Mouse (Mus musculus): Measurements from ENCODE around the gene Tmco5. TPM values are rescaled to one million over a fixed set of nuclear protein-coding genes. Genes with fewer than 3 reads are reported as not detected.
A peak's percentile ranks its signal among the peaks of the same experiment; 100 is the strongest.

Tmco5 gene
- polyA plus RNA-seq (2014; fragmentation: Nextera tagmentation; extraction: Ambion mirVana): not detected in 2 replicates

GRCm38 (mm10) chr2:116878391-116878790 is at the start of gene Tmco5:
TSS of gene Tmco5 (plus strand) at chr2:116878691.
- no peak for ATAC-seq (ENCODE audit: low FRiP score, low TSS enrichment)
- Histone ChIP-seq H3K4me2 (replicated peaks; ENCODE audit: low read depth, low read length) (no peak within 1 kb of the TSS), H3K9me3 (ENCODE audit: control insufficient read depth, low read length) (no peaks in the 10 kb centered on the region), H3K4me1 (ENCODE audit: control insufficient read depth, insufficient read depth, low read length) (no peaks in the 10 kb centered on the region; the same call in 1 of the 2 replicates), H3K36me3 (ENCODE audit: control insufficient read depth, insufficient read depth, low read length) (no peaks in the 10 kb centered on the region), H3K9ac (ENCODE audit: low read depth, low read length) (no peak within 1 kb of the TSS), H3K27me3 (ENCODE audit: control insufficient read depth, insufficient read depth, low read length) (no peaks in the 10 kb centered on the region), H3K27ac (ENCODE audit: low read depth, low read length) (no peak within 1 kb of the TSS), H3K4me3 (ENCODE audit: low read length) (no peak within 1 kb of the TSS)
- WGBS: 90% methylated on average over 3 of the region's 3 CpGs

DNA sequence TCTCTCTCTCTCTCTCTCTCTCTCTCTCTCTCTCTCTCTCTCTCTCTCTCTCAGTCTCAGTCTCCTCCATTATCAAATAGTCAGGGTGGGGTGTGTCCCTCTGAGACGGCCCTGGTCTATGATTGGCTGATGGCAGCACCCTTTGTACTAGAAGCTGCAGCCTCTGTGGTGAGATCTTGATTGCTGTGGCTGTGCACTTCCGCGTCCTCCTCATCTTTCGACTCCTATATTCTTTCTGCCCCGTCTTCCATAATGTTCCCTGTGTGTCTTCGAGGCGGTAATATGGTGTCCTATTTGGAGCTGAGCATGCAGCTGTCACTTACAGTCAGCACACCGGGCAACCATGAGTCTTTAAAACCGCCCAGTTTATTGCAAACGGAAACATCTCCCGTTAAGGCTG is 46.6 kb upstream of the Tmco5 start:
- Histone ChIP-seq H3K4me2 (replicated peaks; ENCODE audit: low read depth, low read length) (no peak overlapping the region), H3K9me3 (ENCODE audit: control insufficient read depth, low read length) (no peaks in the 10 kb centered on the region), H3K27ac (ENCODE audit: low read depth, low read length) (no peak overlapping the region), H3K9ac (ENCODE audit: low read depth, low read length) (no peak overlapping the region), H3K4me3 (ENCODE audit: low read length) (no peak overlapping the region), H3K36me3 (ENCODE audit: control insufficient read depth, insufficient read depth, low read length) (no peaks in the 10 kb centered on the region), H3K4me1 (ENCODE audit: control insufficient read depth, insufficient read depth, low read length) (no peaks in the 10 kb centered on the region), H3K27me3 (ENCODE audit: control insufficient read depth, insufficient read depth, low read length) (no peaks in the 10 kb centered on the region)
- ATAC-seq (ENCODE audit: low FRiP score, low TSS enrichment): no peak
- 76% methylated on average over 11 of the region's 11 CpGs for WGBS

GRCm38 (mm10) chr2:116837829-116838228 is 40.7 kb upstream of the Tmco5 start:
- Histone ChIP-seq H3K4me3 (ENCODE audit: low read length) (no peak overlapping the region), H3K36me3 (ENCODE audit: control insufficient read depth, insufficient read depth, low read length) (no peaks in the 10 kb centered on the region), H3K4me1 (ENCODE audit: control insufficient read depth, insufficient read depth, low read length) (0 out of 2 replicates have a peak, but pooled peaks cover 3% of the 10 kb centered on the region), H3K9ac (ENCODE audit: low read depth, low read length) (no peak overlapping the region), H3K4me2 (replicated peaks; ENCODE audit: low read depth, low read length) (no peak overlapping the region), H3K27ac (ENCODE audit: low read depth, low read length) (no peak overlapping the region), H3K27me3 (ENCODE audit: control insufficient read depth, insufficient read depth, low read length) (no peaks in the 10 kb centered on the region), H3K9me3 (ENCODE audit: control insufficient read depth, low read length) (no peaks in the 10 kb centered on the region)
- ATAC-seq (ENCODE audit: low FRiP score, low TSS enrichment): 0 out of 2 replicates have a peak, but pooled peaks have one; percentile 32
- 33% methylated on average over 3 of the region's 3 CpGs for WGBS

DNA sequence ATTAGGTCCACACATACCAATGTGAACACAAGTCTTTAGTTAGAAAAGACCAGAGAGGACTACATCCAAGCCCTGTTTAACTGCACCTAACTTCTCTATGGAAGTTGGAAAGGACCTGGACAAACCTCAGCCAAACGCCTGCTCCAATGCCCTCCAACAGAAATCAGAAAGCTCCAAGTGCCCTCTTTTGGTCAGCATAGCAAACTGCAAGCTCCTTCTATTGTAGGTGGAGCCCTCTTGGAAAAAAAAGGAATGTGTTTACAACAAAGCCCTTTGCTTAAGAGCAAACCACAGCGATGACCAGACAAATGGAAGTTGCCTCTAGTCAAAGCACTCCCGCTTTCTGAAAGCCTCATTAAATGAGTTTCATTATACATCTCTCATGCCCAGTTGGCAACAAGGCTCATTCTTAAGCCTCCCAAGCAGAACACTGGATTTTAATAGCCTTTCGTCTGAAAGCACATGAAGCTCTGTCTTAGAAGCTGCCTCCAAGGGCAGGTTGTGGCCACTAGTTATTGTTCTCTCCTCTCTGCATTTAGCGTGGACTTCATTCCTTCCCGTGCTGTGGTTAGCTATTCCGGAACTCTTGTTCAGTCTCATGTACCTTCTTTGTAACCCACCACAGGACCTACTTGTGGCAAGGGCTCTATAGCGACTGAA is 39.8 kb upstream of the Tmco5 start:
- Histone ChIP-seq H3K27ac (ENCODE audit: low read depth, low read length) (no peak overlapping the region), H3K27me3 (ENCODE audit: control insufficient read depth, insufficient read depth, low read length) (no peaks in the 10 kb centered on the region), H3K36me3 (ENCODE audit: control insufficient read depth, insufficient read depth, low read length) (no peaks in the 10 kb centered on the region), H3K9me3 (ENCODE audit: control insufficient read depth, low read length) (no peaks in the 10 kb centered on the region), H3K4me2 (replicated peaks; ENCODE audit: low read depth, low read length) (no peak overlapping the region), H3K4me1 (ENCODE audit: control insufficient read depth, insufficient read depth, low read length) (0 out of 2 replicates have a peak, but pooled peaks cover 3% of the 10 kb centered on the region), H3K9ac (ENCODE audit: low read depth, low read length) (no peak overlapping the region), H3K4me3 (ENCODE audit: low read length) (no peak overlapping the region)
- ATAC-seq (ENCODE audit: low FRiP score, low TSS enrichment): peak; percentile 84; the same call in 1 of the 2 replicates
- 46% methylated on average over 8 of the region's 8 CpGs for WGBS

- no peak overlapping the region for H3K9ac ChIP-seq (ENCODE audit: low read depth, low read length)
- no peak overlapping the region for H3K4me2 ChIP-seq (replicated peaks; ENCODE audit: low read depth, low read length)
- H3K27me3 ChIP-seq (ENCODE audit: control insufficient read depth, insufficient read depth, low read length): no peaks in the 10 kb centered on the region
- no peaks in the 10 kb centered on the region for H3K9me3 ChIP-seq (ENCODE audit: control insufficient read depth, low read length)
- H3K27ac ChIP-seq (ENCODE audit: low read depth, low read length): no peak overlapping the region
- ATAC-seq (ENCODE audit: low FRiP score, low TSS enrichment): no peak
- no peak overlapping the region for H3K4me3 ChIP-seq (ENCODE audit: low read length)
- WGBS: 88% methylated on average over 20 of the region's 20 CpGs
- H3K36me3 ChIP-seq (ENCODE audit: control insufficient read depth, insufficient read depth, low read length): no peaks in the 10 kb centered on the region
- no peaks in the 10 kb centered on the region for H3K4me1 ChIP-seq (ENCODE audit: control insufficient read depth, insufficient read depth, low read length)
Observed at GRCm38 (mm10) chr2:116849980-116850636, 28.4 kb upstream of the Tmco5 start.

- Histone ChIP-seq H3K9ac (ENCODE audit: low read depth, low read length) (no peak overlapping the region), H3K4me1 (ENCODE audit: control insufficient read depth, insufficient read depth, low read length) (no peaks in the 10 kb centered on the region), H3K36me3 (ENCODE audit: control insufficient read depth, insufficient read depth, low read length) (no peaks in the 10 kb centered on the region), H3K27ac (ENCODE audit: low read depth, low read length) (no peak overlapping the region), H3K4me3 (ENCODE audit: low read length) (no peak overlapping the region), H3K9me3 (ENCODE audit: control insufficient read depth, low read length) (no peaks in the 10 kb centered on the region), H3K4me2 (replicated peaks; ENCODE audit: low read depth, low read length) (no peak overlapping the region), H3K27me3 (ENCODE audit: control insufficient read depth, insufficient read depth, low read length) (no peaks in the 10 kb centered on the region)
- no peak for ATAC-seq (ENCODE audit: low FRiP score, low TSS enrichment)
- 83% methylated on average over 4 of the region's 4 CpGs for WGBS
Observed at GRCm38 (mm10) chr2:116851356-116851755, 27.1 kb upstream of the Tmco5 start.

DNA sequence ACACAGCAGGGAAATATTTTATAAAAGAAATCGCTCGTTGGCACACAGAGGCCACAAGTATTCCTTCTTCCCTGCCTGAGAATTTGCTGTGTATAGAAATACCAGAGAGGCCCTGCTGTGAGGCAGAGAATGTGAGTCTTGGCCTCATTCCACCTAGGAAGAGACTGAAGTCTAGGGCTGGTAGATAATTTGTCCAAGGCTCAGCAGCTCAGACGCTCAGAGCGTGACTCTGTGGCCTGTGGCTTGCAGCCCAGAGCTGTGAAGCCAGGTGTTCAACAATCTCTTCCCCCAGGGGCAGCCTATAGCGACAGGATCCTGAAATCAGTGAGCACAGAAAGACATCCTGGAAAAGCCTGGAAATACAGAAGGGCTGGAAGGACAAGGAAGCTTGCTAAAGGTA is 26.2 kb upstream of the Tmco5 start:
- Histone ChIP-seq H3K27ac (ENCODE audit: low read depth, low read length) (no peak overlapping the region), H3K9ac (ENCODE audit: low read depth, low read length) (no peak overlapping the region), H3K9me3 (ENCODE audit: control insufficient read depth, low read length) (no peaks in the 10 kb centered on the region), H3K4me1 (ENCODE audit: control insufficient read depth, insufficient read depth, low read length) (no peaks in the 10 kb centered on the region), H3K27me3 (ENCODE audit: control insufficient read depth, insufficient read depth, low read length) (no peaks in the 10 kb centered on the region), H3K4me2 (replicated peaks; ENCODE audit: low read depth, low read length) (no peak overlapping the region), H3K4me3 (ENCODE audit: low read length) (no peak overlapping the region), H3K36me3 (ENCODE audit: control insufficient read depth, insufficient read depth, low read length) (no peaks in the 10 kb centered on the region)
- no peak for ATAC-seq (ENCODE audit: low FRiP score, low TSS enrichment)
- WGBS: 57% methylated on average over 5 of the region's 5 CpGs

DNA sequence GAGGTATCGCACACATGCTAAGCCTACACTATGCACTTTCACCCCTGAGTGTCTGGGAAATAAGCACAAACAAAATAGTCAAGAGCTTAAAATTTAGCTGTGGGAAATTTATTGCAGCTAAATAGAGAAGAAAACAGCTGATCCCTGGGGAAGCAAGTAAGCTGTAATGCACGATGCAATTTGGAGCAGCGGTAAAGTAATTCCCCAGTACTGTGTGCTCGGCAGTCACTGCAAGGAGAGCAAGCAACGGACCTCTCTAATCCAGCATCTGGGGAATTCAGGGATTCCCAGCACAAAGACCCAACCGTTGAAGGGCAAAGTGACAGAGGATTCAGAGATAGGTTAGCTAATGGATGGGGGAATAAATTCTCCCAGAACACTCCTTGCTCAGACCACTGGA is 19.8 kb upstream of the Tmco5 start:
- Histone ChIP-seq H3K9me3 (ENCODE audit: control insufficient read depth, low read length) (no peaks in the 10 kb centered on the region), H3K4me2 (replicated peaks; ENCODE audit: low read depth, low read length) (no peak overlapping the region), H3K27ac (ENCODE audit: low read depth, low read length) (no peak overlapping the region), H3K4me1 (ENCODE audit: control insufficient read depth, insufficient read depth, low read length) (no peaks in the 10 kb centered on the region), H3K9ac (ENCODE audit: low read depth, low read length) (no peak overlapping the region), H3K27me3 (ENCODE audit: control insufficient read depth, insufficient read depth, low read length) (no peaks in the 10 kb centered on the region), H3K36me3 (ENCODE audit: control insufficient read depth, insufficient read depth, low read length) (no peaks in the 10 kb centered on the region), H3K4me3 (ENCODE audit: low read length) (no peak overlapping the region)
- no peak for ATAC-seq (ENCODE audit: low FRiP score, low TSS enrichment)
- 39% methylated on average over 6 of the region's 6 CpGs for WGBS

GRCm38 (mm10) chr2:116876955-116877615 is 1.4 kb upstream of the Tmco5 start:
- H3K9ac ChIP-seq (ENCODE audit: low read depth, low read length): no peak overlapping the region
- H3K9me3 ChIP-seq (ENCODE audit: control insufficient read depth, low read length): no peaks in the 10 kb centered on the region
- no peaks in the 10 kb centered on the region for H3K36me3 ChIP-seq (ENCODE audit: control insufficient read depth, insufficient read depth, low read length)
- H3K4me2 ChIP-seq (replicated peaks; ENCODE audit: low read depth, low read length): no peak overlapping the region
- no peak for ATAC-seq (ENCODE audit: low FRiP score, low TSS enrichment)
- H3K27me3 ChIP-seq (ENCODE audit: control insufficient read depth, insufficient read depth, low read length): no peaks in the 10 kb centered on the region
- H3K4me3 ChIP-seq (ENCODE audit: low read length): no peak overlapping the region
- WGBS: 33% methylated on average over 9 of the region's 9 CpGs
- H3K27ac ChIP-seq (ENCODE audit: low read depth, low read length): no peak overlapping the region
- no peaks in the 10 kb centered on the region; the same call in 1 of the 2 replicates for H3K4me1 ChIP-seq (ENCODE audit: control insufficient read depth, insufficient read depth, low read length)
